Mouse (Mus musculus) testis, postnatal 14 days (tissue): ENCODE data around the gene Selenot.
"Not testable (repeated sequence)": the region's sequence is repeated elsewhere in the genome, so short reads cannot be mapped to it uniquely, and the experiment has no call there.

Experiments
- DNase-seq: peaks from one replicate; pipeline ENCODE4 v3.0.0; 2021; ENCODE audit warnings: low spot score

Selenot gene

GRCm38 (mm10) chr3:58576137-58577066, at the start of gene Selenot:
Selenot (plus strand) TSS chr3:58576636.
- peak; percentile 94 for DNase-seq

GRCm38 (mm10) chr3:58536573-58536972, 39.9 kb upstream of the Selenot start:
- no peak for DNase-seq

DNA sequence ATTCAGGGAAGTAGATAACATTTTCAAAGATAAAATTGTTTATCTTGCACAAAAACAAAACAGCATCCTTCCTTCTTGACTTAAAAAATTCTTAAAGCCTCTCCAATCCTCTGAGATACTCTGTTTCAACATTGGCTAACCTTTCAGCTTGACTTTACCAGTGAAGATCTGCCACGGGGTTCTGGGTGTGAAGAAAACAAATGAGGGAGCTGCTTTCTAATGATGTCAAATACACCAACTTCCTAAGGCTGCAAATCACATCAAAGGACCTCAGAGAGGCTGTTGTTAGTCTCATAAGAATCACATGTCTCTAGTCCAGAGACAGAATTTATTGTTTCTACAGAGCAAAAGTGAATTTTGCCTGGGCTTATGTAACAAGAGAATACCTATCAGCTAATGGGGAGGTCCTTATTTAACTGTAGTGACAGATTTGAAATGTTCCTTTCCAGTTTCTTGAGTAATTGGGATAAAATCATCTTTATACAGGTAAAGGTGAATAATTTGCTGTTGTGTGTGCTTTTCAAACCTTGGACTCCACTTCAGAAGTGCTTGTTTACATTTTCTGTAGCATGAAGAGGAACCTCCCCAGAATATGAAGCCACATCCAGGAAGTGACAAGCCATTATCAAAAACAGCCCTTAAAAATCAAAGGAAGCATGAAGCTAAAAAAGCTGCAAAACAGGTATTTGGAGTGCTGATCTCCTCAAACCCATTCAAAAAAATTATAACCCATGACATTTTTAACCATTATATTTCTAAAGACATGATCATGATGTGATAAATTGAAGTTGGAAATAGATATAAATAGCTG, 24.2 kb upstream of the Selenot start:
- no peak for DNase-seq

GRCm38 (mm10) chr3:58556649-58557048, 19.8 kb upstream of the Selenot start:
- DNase-seq, result no peak

DNA sequence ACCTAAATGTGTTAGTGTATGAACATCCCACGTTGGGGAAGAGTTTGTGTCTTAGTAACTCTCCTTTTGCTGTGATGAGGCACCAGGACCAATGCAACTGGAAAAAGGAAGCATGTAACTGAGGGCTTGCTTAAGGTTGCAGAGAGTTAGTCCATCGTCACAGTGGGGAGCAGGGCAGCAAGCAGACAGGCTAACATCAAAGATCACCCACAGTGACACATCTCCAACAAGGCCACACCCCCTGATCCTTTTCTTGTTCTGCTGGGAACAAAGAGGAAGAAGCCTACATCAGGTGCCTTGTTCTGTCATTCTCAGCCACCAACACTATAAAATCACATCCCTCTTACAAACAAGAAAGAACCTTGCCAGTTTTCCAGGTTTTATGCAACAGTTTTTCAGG, 16.5 kb upstream of the Selenot start:
- no peak for DNase-seq

- peak; percentile 43 for DNase-seq
Measured at GRCm38 (mm10) chr3:58561437-58561836, 15.0 kb upstream of the Selenot start.

GRCm38 (mm10) chr3:58570821-58571220, 5.6 kb upstream of the Selenot start:
- DNase-seq, result no peak

DNA sequence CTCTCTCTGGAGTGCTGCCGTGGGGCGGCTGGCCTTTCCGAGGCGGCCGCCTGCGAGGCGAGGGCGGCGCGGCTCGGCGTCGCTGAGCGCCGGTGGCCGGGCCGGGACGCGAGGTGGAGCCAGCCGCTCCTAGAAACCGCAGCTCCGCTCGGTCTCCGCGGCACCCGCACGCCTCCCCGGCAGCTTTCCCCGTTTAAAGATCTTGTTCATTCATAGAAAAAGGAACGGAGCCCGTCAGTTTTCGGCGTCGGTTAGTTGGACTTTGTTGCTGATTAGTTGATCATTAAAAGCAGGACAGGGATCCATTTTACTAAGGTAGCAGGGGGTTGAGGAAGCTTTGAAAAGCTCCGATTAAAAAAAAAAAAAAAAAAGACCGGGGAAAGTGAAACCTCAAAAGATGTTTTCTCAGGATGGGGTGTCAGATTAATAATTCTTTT, 649 bp downstream of the Selenot start:
- peak; percentile 61 for DNase-seq

- DNase-seq, result no peak
Measured at GRCm38 (mm10) chr3:58577506-58578050, 1.1 kb downstream of the Selenot start.

DNA sequence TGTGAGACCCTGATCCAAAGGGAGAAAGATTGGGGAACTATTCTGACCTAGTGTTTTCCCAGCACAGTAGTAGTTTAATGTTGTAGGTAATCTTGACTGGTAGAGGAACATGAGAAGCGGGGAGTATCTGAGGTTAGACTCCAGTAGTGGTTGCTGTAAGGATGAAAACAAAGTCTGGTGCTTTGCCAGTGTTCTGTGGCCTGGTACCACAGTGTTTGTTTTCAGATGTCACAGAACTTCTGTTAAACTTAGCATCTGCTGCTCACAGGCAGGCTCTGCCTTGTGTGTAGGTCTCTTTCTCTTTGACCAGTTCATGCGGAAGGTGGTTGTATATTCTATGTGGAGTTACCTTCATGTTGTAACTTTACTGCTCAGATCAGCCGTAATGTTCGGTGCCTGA, 5.1 kb downstream of the Selenot start:
- no peak for DNase-seq

GRCm38 (mm10) chr3:58582297-58582696, 5.9 kb downstream of the Selenot start:
- no peak for DNase-seq

DNA sequence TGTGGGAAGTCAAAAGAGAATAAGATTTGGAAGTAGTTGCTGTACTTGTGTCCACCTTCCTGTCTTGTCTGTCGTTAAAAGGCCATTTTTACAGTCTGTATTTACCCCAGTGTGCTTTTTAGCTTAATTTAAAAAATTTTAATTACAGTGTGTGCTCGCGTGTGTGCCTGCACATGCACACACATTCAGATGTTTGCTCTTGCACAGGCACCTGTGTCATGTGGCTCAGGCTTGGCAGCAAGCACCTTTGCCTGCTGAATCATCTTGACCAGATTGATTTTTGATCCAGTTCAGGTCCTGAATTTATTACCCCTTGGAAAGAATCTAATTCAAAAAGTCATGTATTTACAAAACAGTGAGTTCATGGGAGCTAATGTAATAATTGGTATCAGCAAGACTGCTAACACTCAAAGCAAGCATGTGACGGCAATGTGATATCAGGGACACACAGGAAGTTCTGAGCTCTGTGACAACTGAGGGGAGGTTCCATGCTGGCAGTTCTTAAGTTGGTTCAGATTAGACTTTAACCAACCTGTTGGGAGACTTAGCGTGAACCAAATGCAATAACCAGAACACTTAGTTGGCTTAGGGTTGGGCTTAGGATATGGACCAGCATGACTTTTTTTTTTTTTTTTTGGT, 6.5 kb downstream of the Selenot start:
- no peak for DNase-seq

DNA sequence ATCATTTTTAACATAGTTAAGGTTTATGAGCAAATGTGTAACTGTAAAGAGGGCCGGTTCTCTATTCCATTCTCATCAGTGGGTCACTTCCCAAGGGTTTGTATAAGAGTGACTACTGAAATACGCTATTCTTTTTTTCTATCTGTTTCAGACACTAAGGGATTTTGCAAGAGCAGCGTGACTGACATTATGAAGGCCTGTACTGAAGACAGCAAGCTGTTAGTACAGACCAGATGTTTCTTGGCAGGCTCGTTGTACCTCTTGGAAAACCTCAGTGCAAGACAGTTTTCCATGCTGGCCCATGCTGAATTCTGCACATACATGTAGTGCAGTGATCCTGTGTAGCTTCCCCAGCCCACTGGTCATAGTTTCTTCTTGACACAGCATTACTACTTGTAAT, 14.1 kb downstream of the Selenot start:
- DNase-seq, result not testable (repeated sequence)

DNA sequence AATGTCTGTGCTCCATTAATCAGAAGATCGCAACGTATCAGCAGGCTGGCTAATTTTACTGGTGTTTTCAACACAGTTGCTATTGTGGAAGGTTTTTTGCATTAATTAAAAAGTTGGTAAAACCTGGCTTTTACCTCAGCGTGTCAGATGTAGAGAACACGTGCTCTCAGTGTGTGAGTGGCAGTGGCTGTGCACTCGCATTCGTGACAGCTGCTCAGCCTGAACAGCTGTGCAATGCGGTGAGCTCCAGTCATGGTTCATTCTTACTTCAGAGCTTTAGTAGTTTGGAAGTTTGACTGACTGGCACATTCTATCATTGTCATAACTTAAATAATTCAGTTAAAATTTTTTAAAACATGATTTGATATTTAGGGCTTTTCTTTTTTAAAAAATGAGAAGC, 16.2 kb downstream of the Selenot start:
- not testable (repeated sequence) for DNase-seq

- DNase-seq, result peak; percentile 14
Measured at GRCm38 (mm10) chr3:58593623-58594022, 17.2 kb downstream of the Selenot start.

DNA sequence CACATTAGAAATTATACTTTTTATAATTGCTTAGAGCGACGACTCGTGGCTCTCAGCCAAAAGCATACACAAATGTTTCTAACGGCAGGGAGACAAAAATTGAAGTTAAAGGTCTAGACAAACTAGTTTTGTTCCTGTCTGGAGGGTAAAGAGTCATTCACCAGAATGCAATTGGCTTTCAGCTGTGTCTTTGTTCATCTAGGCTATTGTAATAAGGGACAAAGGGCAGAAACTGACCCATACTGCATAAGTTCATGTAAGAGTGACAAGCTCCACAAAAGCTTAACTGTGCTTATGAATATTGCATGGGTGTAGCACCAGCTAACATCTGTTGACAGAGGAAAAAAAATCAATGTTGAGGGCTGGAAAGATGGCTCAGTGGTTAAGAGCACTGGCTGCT, 32.1 kb downstream of the Selenot start:
- no peak for DNase-seq

GRCm38 (mm10) chr3:58609985-58610384, 33.5 kb downstream of the Selenot start:
- no peak for DNase-seq

DNA sequence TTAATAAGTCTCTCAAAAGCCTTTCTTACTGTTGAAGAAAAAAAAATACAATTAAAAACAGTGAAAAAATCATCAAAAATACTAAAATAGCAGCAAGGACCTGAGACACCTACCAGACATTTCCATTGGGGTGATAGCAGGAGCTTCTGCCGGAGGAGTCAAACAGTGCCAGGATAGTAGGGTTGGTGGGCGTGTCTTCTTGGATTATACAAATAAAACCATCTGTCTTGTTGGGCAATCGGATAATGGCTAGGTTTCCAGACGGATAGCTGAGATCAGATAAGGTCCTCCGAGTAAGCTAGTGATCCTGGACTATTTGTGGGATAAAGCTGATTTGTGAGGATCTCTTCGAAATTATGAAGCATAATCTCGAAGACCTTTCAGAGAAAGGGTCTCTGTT, 44.6 kb downstream of the Selenot start:
- no peak for DNase-seq

DNA sequence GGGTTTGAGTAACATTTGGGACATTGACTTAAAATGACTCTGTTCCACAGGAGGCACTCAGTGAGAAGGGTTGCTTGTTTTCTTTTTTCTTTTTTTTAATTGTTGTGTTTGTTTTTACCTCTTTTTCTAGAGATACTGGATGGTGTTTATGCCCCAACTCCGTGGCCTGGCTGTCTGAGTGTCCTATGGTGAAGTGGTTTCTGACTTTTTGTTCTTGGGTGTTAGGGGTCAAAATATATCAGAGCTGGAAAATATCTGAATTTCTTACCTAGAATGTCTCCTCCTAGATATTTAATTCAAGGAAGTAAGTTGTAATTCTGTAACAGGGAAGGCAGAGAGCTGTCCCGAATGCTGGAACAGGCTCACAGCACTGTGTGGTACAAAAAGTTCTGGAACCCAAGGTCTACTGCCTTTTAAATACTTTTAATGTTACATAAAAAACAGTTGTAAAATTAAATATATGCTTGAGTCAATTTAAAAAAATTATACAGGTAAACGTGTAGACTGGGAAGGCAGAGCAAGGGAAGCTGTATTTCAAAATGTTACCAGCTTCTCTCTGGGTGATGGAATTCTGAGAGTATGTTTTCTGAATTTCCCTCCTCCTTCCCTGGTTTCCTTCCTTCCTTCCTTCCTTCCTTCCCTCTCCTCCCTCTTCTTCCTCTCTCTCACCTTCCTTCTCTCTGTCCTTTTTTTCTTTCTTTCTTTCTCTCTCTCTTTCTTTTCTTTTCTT, 46.4 kb downstream of the Selenot start:
- no peak for DNase-seq

GRCm38 (mm10) chr3:58624981-58625380, 48.5 kb downstream of the Selenot start:
- DNase-seq, result no peak

GRCm38 (mm10) chr3:58631693-58632092, 55.3 kb downstream of the Selenot start:
- DNase-seq, result no peak
